Mouse (Mus musculus) forebrain, embryonic 12.5 days (tissue): ENCODE data around the gene Kcnn1. TPM values are rescaled to one million over a fixed set of nuclear protein-coding genes. Genes with fewer than 3 reads are reported as not detected.
A peak's percentile ranks its signal among the peaks of the same experiment; 100 is the strongest.

Source experiments
- ATAC-seq: fragments of 200-750 bp; cut with Nextera tagmentation; 2 replicates; pipeline ENCODE4 v1.8.0; 2017; ENCODE audit warnings: moderate TSS enrichment; ENCODE audit not compliant: low FRiP score
- H3K27ac ChIP-seq: fragments of 300-500 bp; sonication (generic); 2 replicates; pipeline ENCODE4 v1.5.1; 2016; ENCODE audit warnings: mild to moderate bottlenecking
- H3K27me3 ChIP-seq: fragments of 300-500 bp; sonication (generic); 2 replicates; pipeline ENCODE4 v1.6.1; 2016; ENCODE audit warnings: mild to moderate bottlenecking
- H3K36me3 ChIP-seq: fragments of 300-500 bp; sonication (generic); replicated peaks from 2 replicates; pipeline ENCODE4 v1.6.1; 2016; ENCODE audit warnings: mild to moderate bottlenecking
- H3K4me1 ChIP-seq: fragments of 300-500 bp; sonication (generic); 2 replicates; pipeline ENCODE4 v1.6.1; 2016
- H3K4me2 ChIP-seq: fragments of 300-500 bp; sonication (generic); 2 replicates; pipeline ENCODE4 v1.6.1; 2016; ENCODE audit warnings: mild to moderate bottlenecking, moderate library complexity
- H3K4me3 ChIP-seq: fragments of 300-500 bp; sonication (generic); replicated peaks from 2 replicates; pipeline ENCODE4 v1.5.1; 2016; ENCODE audit warnings: mild to moderate bottlenecking
- H3K9ac ChIP-seq: fragments of 300-500 bp; sonication (generic); 2 replicates; pipeline ENCODE4 v1.6.1; 2016; ENCODE audit warnings: mild to moderate bottlenecking
- H3K9me3 ChIP-seq: fragments of 300-500 bp; sonication (generic); 2 replicates; pipeline ENCODE4 v1.6.1; 2016
- WGBS: fragments of 180-500 bp; shearing (Covaris S2); methylation state at CpG from one replicate; pipeline ENCODE4 v1.1.7; 2016; 5-methylcytosine and 5-hydroxymethylcytosine counted together
- polyA plus RNA-seq: library from polyadenylated mRNA; unstranded; fragments of >200 nt; fragmentation: Nextera tagmentation; extraction: Ambion mirVana; gene quantifications from 2 replicates; pipeline ENCODE4 v1.2.1, GENCODE M21; 2016

Gene Kcnn1
- polyA plus RNA-seq, 1 experiment from 2014 or later: 14.4 TPM

- Histone ChIP-seq H3K4me2 (no peak overlapping the region), H3K4me3 (no peak overlapping the region), H3K27ac (no peak overlapping the region), H3K27me3 (peaks cover 73% of the 10 kb centered on the region), H3K4me1 (peaks cover 19% of the 10 kb centered on the region), H3K36me3 (peaks cover 30% of the 10 kb centered on the region), H3K9me3 (no peaks in the 10 kb centered on the region), H3K9ac (no peak overlapping the region)
- no peak for ATAC-seq
- WGBS: 94% methylated on average over 5 of the region's 5 CpGs
These were observed 27.6 kb upstream of the Kcnn1 start for GRCm38 (mm10) chr8:70890656-70891055.

DNA sequence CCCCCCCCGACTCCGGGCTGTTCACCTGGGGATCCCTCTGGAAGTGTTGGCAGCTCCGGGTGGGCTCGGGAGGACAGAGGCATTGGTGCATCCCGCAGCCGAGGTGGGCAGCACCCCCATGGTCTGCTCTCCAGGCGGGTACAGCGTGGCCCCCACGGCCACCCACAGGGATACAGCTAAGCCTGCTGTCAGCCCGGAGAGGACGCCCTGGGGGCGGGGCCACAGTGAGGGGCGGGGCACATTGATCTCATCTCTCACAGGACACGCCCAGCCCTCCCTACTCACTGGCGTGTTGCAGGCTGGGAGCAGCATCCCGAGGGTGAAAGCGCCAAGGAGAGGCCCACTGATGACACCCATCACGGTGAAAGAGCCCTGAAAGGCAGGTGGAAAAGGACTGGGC is 24.6 kb upstream of the Kcnn1 start:
- no peaks in the 10 kb centered on the region for H3K9me3 ChIP-seq
- 9% methylated on average over 17 of the region's 18 CpGs for WGBS
- H3K9ac ChIP-seq: no peak overlapping the region
- ATAC-seq: peak; percentile 37; the same call in 1 of the 2 replicates
- peaks cover 56% of the 10 kb centered on the region for H3K27me3 ChIP-seq
- H3K27ac ChIP-seq: no peak overlapping the region
- peak overlapping the region; percentile 19 for H3K4me2 ChIP-seq
- 0 out of 2 replicates have a peak, but pooled peaks cover under 1% of the 10 kb centered on the region for H3K36me3 ChIP-seq
- H3K4me3 ChIP-seq: peak overlapping the region; percentile 6; the same call in 1 of the 2 replicates
- H3K4me1 ChIP-seq: peaks cover 15% of the 10 kb centered on the region

- Histone ChIP-seq H3K9ac (no peak overlapping the region), H3K27ac (no peak overlapping the region), H3K4me2 (no peak overlapping the region), H3K4me1 (0 out of 2 replicates have a peak, but pooled peaks cover 5% of the 10 kb centered on the region), H3K9me3 (no peaks in the 10 kb centered on the region), H3K36me3 (no peaks in the 10 kb centered on the region), H3K27me3 (peaks cover 36% of the 10 kb centered on the region), H3K4me3 (no peak overlapping the region)
- no peak for ATAC-seq
- WGBS: 20% methylated on average over 12 of the region's 12 CpGs
These were observed 22.6 kb upstream of the Kcnn1 start for GRCm38 (mm10) chr8:70885612-70886011.

- H3K27me3 ChIP-seq: peaks cover 26% of the 10 kb centered on the region
- H3K4me1 ChIP-seq: peaks cover 14% of the 10 kb centered on the region
- H3K9ac ChIP-seq: no peak overlapping the region
- WGBS: 92% methylated on average over 10 of the region's 10 CpGs
- H3K4me2 ChIP-seq: no peak overlapping the region
- no peak for ATAC-seq
- H3K36me3 ChIP-seq: no peaks in the 10 kb centered on the region
- H3K4me3 ChIP-seq: no peak overlapping the region
- no peaks in the 10 kb centered on the region for H3K9me3 ChIP-seq
- no peak overlapping the region for H3K27ac ChIP-seq
These were observed 21.6 kb upstream of the Kcnn1 start for GRCm38 (mm10) chr8:70884683-70885082.

- WGBS: 85% methylated on average over 4 of the region's 4 CpGs
- no peak overlapping the region for H3K9ac ChIP-seq
- H3K36me3 ChIP-seq: no peaks in the 10 kb centered on the region
- H3K27ac ChIP-seq: no peak overlapping the region
- no peak overlapping the region for H3K4me3 ChIP-seq
- peaks cover 14% of the 10 kb centered on the region for H3K4me1 ChIP-seq
- H3K27me3 ChIP-seq: peaks cover 21% of the 10 kb centered on the region
- ATAC-seq: no peak
- no peak overlapping the region for H3K4me2 ChIP-seq
- no peaks in the 10 kb centered on the region for H3K9me3 ChIP-seq
These were observed 21.1 kb upstream of the Kcnn1 start for GRCm38 (mm10) chr8:70884186-70884585.

- WGBS: 34% methylated on average over 11 of the region's 11 CpGs
- Histone ChIP-seq H3K36me3 (no peaks in the 10 kb centered on the region), H3K9me3 (no peaks in the 10 kb centered on the region), H3K4me2 (no peak overlapping the region), H3K4me3 (no peak overlapping the region), H3K4me1 (peaks cover 8% of the 10 kb centered on the region), H3K9ac (0 out of 2 replicates have a peak overlapping the region, but pooled peaks have one; percentile 2), H3K27ac (no peak overlapping the region), H3K27me3 (peaks cover 3% of the 10 kb centered on the region; the same call in 1 of the 2 replicates)
- no peak for ATAC-seq
These were observed 17.5 kb upstream of the Kcnn1 start for GRCm38 (mm10) chr8:70880546-70880945.

GRCm38 (mm10) chr8:70880126-70880525 is 17.1 kb upstream of the Kcnn1 start:
- no peaks in the 10 kb centered on the region for H3K9me3 ChIP-seq
- WGBS: 10% methylated on average over 4 of the region's 4 CpGs
- H3K4me1 ChIP-seq: peaks cover 8% of the 10 kb centered on the region
- H3K4me3 ChIP-seq: no peak overlapping the region
- no peak overlapping the region for H3K27ac ChIP-seq
- H3K9ac ChIP-seq: 0 out of 2 replicates have a peak overlapping the region, but pooled peaks have one; percentile 2
- no peak for ATAC-seq
- no peaks in the 10 kb centered on the region for H3K27me3 ChIP-seq
- no peak overlapping the region for H3K4me2 ChIP-seq
- no peaks in the 10 kb centered on the region for H3K36me3 ChIP-seq

- Histone ChIP-seq H3K27me3 (no peaks in the 10 kb centered on the region), H3K27ac (no peak overlapping the region), H3K36me3 (no peaks in the 10 kb centered on the region), H3K4me3 (no peak overlapping the region), H3K9ac (no peak overlapping the region), H3K9me3 (no peaks in the 10 kb centered on the region), H3K4me1 (peaks cover 8% of the 10 kb centered on the region), H3K4me2 (no peak overlapping the region)
- WGBS: 50% methylated on average over 4 of the region's 4 CpGs
- ATAC-seq: no peak
These were observed 16.4 kb upstream of the Kcnn1 start for GRCm38 (mm10) chr8:70879500-70879899.

DNA sequence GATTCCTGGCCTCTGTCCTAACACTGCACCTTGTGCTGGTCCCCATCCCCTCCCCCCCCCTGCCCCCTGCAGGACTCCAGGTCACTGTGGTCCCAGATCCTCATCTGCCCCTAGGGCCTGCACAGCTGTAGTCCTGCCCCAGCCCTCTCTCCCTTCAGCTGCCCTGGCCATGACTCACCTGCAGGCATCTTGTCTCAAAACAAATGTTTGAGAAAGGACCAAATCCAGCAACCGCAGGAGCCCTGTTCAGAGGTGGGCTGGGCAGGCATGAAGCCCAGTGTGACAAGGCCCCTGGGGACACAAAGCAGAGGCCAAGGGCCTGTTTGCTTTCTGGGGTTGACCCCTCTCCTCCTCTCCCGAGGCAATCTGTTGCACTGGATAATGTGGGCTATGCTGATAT is 15.1 kb upstream of the Kcnn1 start:
- 63% methylated on average over 2 of the region's 2 CpGs for WGBS
- H3K4me1 ChIP-seq: peaks cover 8% of the 10 kb centered on the region
- ATAC-seq: no peak

DNA sequence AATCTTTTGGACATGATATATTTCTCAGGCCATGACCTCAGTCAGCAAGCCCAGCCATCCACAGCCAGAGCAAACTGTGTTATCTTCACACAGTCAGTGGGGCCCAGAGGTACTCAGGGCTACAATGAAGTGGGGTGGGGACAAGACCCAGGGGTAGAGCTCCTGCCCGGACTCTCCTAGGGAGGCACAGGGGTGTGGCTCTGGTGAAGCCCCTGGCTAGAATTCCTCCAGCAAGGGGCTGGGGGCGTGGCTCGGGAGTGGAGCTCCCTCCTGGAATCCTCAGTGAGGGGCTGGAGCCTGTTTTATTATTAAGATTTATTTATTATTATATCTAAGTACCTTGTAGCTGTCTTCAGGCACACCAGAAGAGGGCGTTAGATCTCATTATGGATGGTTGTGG is 13.3 kb upstream of the Kcnn1 start:
- Histone ChIP-seq H3K9me3 (no peaks in the 10 kb centered on the region), H3K36me3 (no peaks in the 10 kb centered on the region), H3K4me2 (no peak overlapping the region), H3K27me3 (no peaks in the 10 kb centered on the region), H3K9ac (no peak overlapping the region), H3K27ac (no peak overlapping the region), H3K4me3 (no peak overlapping the region), H3K4me1 (peaks cover 22% of the 10 kb centered on the region)
- no peak for ATAC-seq
- WGBS: 73% methylated on average over 4 of the region's 4 CpGs

More for the DNA sequence above, 15.1 kb upstream of the Kcnn1 start:
- H3K36me3 ChIP-seq: no peaks in the 10 kb centered on the region
- H3K27me3 ChIP-seq: no peaks in the 10 kb centered on the region
- H3K4me3 ChIP-seq: no peak overlapping the region
- H3K4me2 ChIP-seq: no peak overlapping the region
- H3K9ac ChIP-seq: 0 out of 2 replicates have a peak overlapping the region, but pooled peaks have one; percentile 26
- H3K27ac ChIP-seq: no peak overlapping the region
- no peaks in the 10 kb centered on the region for H3K9me3 ChIP-seq

- peaks cover 22% of the 10 kb centered on the region for H3K4me1 ChIP-seq
- no peak overlapping the region for H3K4me3 ChIP-seq
- H3K36me3 ChIP-seq: no peaks in the 10 kb centered on the region
- no peak for ATAC-seq
- 92% methylated on average over 13 of the region's 13 CpGs for WGBS
- H3K27me3 ChIP-seq: no peaks in the 10 kb centered on the region
- 0 out of 2 replicates have a peak overlapping the region, but pooled peaks have one; percentile 3 for H3K27ac ChIP-seq
- no peak overlapping the region for H3K9ac ChIP-seq
- no peak overlapping the region for H3K4me2 ChIP-seq
- no peaks in the 10 kb centered on the region for H3K9me3 ChIP-seq
These were observed 11.4 kb upstream of the Kcnn1 start for GRCm38 (mm10) chr8:70874441-70874840.

DNA sequence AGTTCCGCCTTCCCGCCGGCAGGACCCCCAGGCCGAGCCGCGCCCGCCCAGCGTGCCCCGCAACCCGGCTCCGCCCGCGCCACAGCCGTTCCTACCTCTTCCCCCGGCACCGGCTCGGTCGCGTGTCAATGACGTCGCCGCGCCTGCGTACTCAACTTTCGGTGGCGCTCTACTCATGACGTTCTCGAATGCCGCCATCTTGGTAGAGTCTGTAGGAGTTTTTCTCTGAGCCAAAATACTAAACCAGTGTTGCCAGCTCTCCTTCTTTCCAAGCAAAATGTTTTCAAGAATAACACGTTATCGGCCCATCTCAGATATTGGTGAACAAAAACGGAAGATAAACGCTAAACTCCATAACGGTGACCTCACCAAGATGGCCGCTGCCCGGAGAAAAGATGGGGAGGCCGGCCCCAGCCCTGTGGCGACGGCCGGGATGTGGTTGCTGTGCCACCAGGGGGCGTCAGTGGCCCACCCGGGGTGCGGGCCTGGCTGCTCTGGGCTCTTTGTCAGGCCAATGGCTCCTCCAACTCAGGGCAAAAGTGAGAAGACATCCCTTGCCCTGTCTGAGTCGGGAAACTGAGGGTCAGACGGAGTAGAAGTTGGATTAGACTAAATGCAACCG is 10.4 kb upstream of the Kcnn1 start, which contains the start of gene Ccdc124:
Ccdc124 (minus strand) TSS at position 572 of the 622 bp plus-strand sequence.
- H3K27ac ChIP-seq: peak within 1 kb of the TSS; percentile 89
- WGBS: 1% methylated on average over 46 of the region's 46 CpGs
- H3K36me3 ChIP-seq: no peaks in the 10 kb centered on the region
- H3K27me3 ChIP-seq: no peaks in the 10 kb centered on the region
- H3K4me3 ChIP-seq: peak within 1 kb of the TSS; percentile 86
- peaks cover 32% of the 10 kb centered on the region for H3K4me1 ChIP-seq
- peak within 1 kb of the TSS; percentile 72 for H3K9ac ChIP-seq
- peak within 1 kb of the TSS; percentile 91 for H3K4me2 ChIP-seq
- no peaks in the 10 kb centered on the region for H3K9me3 ChIP-seq
- peak; percentile 90 for ATAC-seq
